Mouse (Mus musculus) brain, embryonic 18.5 days (tissue): ENCODE results near the gene Chil4.
A peak's percentile ranks its signal among the peaks of the same experiment; 100 is the strongest.
"Not testable (repeated sequence)": the region's sequence is repeated elsewhere in the genome, so short reads cannot be mapped to it uniquely, and the experiment has no call there.

ENCODE experiments used
- DNase-seq: peaks from one replicate; pipeline ENCODE4 v3.0.0-alpha.2; 2012; ENCODE audit warnings: low read depth, low spot score

The Chil4 gene

DNA sequence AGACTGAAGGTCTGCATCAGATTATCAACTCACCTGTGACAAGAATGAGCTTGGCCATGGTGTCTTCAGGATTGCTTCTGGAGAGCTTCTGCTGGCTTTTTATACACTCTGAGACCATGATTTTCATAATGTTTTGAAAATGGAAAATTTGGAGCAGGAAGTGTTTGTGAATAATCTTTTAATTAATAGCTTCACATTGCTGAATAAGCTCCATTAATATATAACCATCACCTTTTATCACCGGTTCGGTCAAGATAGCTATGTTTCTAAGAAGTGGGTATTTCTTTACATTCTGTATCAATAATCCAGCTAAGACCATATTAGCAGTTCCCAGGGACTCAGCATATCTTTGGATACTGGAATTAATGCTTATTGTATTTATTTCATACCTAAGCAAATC is at the start of gene Chil4:
Gene Chil4, minus strand, starts transcription at position 101 of the 400 bp plus-strand sequence.
- DNase-seq = no peak

GRCm38 (mm10) chr3:106265854-106266253 is 46.5 kb upstream of the Chil4 start:
- no peak for DNase-seq

DNA sequence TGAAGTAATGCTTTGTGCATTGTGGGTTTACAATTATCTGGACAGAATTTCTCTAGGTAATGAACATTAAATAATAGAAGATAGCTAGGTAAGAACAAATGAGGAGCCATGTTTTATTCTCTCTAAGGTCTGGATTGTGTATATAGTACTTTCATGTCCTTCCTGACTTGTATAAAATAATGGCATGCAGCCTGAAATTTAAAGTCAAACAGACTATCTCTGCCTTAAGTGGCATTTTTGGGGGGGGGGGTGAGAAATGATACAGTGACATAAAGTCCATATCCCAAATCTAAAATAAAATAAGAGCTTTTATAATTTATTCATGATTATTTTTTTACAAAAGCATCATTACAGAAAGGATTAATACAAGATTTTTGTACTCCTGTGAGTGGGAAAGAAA is 45.5 kb upstream of the Chil4 start:
- DNase-seq = no peak

DNA sequence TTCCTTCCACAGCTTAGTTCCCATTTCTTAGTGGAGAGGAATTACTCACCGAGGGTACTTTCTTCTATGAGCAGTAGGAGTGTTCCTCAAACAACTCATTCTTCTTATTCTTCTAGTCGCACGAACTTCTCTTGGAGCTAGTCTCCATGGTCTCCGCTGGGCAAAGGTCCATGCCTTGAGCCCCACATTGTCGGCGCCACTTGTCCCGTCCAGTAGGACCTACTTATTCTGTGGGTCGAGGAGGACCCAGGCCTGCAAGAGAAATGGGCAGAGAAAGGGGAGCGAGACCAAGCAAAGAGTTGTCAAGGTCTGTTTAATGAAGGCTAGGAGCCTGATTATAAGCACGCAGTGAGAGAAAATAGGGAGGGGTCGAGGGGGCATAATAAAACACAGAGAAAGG is 37.8 kb upstream of the Chil4 start:
- DNase-seq = not testable (repeated sequence)

- no peak for DNase-seq
Observed at GRCm38 (mm10) chr3:106252719-106253118, 33.4 kb upstream of the Chil4 start.

DNA sequence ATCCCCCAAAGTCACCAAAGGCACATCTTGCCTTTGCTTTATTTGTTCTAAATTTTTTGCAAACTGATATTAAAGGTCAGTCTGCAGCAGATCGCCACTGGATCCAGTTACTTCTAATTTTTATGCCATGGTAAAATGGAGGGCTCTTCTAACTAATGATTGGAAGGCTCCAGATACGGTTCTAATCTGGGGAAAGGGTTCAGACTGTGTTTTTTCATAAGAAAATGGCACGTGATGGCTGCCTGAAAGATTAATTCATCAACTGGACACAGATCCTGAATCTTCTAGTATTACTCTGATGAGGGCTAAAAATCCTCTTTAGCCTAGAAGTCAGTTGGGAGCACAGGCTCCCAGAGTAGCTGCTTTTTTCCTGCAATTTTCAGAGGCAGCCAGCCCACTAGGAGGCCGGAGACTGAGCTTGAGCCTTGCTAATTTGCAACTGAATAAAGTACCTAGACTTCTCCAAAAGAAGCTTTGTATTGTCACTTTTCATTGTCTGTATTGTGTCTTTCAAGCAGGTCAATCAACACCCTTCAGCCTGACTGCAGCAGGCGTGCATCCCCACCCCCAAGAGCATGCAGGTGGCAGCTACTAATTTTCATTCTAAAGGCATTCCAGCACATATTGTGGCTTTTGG is 31.6 kb upstream of the Chil4 start:
- not testable (repeated sequence) for DNase-seq

GRCm38 (mm10) chr3:106247369-106247768 is 28.1 kb upstream of the Chil4 start:
- DNase-seq = not testable (repeated sequence)

DNA sequence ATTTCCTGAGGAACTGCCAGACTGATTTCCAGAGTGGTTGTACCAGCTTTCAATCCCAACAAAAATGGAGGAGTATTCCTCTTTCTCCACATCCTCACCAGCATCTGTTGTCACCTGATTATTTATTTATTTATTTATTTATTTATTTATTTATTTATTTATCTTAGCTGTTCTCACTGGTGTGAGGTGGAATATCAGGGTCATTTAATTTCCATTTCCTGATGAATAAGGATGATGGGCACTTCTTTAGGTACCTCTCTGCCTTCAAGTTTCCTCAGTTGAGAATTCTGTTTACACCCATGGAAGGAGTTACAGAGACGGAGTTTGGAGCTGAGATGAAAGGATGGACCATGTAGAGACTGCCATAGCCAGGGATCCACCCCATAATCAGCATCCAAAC is 20.9 kb upstream of the Chil4 start:
- not testable (repeated sequence) for DNase-seq

GRCm38 (mm10) chr3:106239196-106239791 is 20.0 kb upstream of the Chil4 start:
- DNase-seq = no peak

DNA sequence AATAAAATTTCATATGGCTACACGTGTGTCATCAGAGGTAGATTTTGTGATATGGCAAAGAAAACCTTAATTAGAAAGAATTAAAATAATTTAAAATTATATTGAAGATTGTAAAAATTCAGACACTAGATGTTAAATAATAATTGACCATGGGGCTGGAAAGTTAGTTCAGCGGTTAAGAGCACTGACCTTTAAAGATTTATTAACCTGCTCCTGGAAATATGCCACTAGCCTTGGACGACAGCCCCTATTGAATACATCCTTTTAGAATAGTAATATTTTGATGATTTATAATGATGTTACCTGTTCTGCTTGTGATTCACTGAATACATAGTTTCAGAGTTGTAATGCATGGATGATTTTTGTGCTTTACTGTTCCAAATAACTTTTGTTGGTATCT is 4.1 kb upstream of the Chil4 start:
- DNase-seq = not testable (repeated sequence)

GRCm38 (mm10) chr3:106221625-106222265 is 2.4 kb upstream of the Chil4 start:
- no peak for DNase-seq

DNA sequence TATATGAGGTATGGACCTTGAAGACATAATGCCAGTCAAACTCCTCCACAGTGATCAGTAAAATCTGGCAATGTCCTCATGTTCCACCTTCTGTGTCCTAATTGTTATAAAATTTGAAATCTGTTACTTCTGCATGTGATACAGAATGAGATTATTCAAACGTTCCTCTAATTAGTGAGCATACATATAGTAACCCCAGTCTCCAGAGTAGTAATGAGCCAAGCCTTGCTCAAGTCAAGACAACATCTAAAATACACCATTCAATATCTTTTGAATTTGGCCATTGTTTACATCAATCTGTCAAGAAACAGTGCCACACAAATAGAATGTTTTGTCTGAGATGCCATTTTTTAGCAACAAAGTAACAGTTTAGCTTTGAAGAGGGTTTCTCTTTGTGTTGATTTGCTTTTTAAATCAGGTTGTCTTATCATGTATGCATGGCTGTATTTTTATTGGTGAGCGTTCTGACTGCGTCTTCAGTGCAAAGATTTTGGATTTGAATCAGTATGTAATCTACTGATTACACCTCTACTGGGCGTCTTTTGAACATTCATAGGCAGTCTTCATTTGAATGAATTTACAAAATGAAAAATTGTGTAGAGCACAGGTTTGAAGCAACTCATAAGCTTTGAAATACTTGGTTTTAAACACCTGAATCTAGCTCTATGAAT is 888 bp downstream of the Chil4 start:
- peak; percentile 8 for DNase-seq

- not testable (repeated sequence) for DNase-seq
Observed at GRCm38 (mm10) chr3:106198030-106198429, 21.3 kb downstream of the Chil4 start.

DNA sequence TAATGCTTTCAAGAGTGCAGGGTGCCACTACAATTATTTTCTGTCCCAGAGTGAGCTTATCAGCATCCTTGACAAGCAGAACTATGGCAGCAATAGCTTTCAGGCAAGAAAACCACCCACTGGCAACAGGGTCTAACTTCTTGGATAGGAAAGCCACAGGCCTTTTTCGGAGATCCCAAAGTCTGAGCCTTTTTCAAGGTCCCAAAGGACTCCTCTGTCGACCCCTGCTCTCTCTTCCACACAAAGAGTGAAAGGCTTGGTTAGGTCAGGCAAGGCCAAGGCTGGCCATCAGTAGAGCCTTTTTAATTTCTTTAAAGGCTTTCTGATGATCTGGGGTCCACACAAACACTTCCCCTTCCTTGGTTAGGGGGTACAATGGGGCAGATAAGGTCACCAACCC is 22.1 kb downstream of the Chil4 start:
- DNase-seq = not testable (repeated sequence)

- DNase-seq = no peak
Observed at GRCm38 (mm10) chr3:106196276-106196675, 23.0 kb downstream of the Chil4 start.

GRCm38 (mm10) chr3:106195486-106195885 is 23.8 kb downstream of the Chil4 start:
- no peak for DNase-seq

DNA sequence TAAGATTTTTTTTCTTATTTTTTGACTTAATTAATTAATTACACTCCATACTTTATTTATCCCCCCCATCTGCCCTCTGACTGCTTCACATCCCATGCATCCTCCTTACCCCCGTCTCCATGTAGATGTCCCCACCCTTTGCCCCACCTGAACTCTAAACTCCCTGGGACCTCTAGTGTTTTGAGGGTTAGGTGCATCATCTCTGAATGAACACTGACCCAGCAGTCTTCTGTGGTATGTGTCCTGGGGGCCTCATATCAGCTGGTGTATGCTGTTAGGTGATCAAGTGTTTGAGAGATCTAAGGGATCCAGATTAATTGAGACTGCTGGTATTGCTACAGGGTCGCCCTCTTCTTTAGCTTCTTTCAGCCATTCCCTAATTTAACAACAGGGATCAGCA is 31.3 kb downstream of the Chil4 start:
- no peak for DNase-seq

DNA sequence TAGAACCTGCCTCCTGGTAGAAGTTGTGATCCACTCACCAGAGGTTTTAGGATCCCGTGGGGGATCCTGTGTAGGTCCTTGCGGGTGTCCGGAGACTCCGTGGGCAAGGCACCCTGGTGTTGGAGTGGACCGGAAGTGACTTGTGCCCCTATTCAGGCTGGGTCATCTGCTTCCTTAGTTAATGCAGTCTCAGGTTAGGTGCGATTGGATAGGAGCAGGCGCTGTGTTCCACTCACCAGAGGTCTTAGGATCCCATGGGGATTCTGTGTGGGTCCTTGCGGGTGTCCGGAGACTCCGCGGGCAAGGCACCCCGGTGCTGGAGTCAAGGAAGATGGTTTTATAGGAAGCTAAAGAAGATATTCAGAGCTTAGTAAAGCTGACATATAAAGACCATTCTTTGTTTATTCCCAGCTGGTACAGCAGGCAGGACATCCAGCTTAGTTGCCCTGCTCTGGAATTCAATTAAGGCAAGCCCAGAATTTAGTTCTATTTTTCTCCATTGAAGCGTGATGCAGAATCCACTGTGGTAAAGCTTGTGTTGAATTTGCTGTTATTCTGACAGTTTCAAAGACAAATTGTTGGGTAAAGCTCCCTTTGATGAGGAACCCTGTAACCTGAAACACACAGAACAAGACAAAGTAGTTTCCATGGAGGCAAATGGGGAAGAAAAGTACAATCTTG is 41.7 kb downstream of the Chil4 start:
- no peak for DNase-seq

- not testable (repeated sequence) for DNase-seq
Observed at GRCm38 (mm10) chr3:106174971-106175370, 44.3 kb downstream of the Chil4 start.

DNA sequence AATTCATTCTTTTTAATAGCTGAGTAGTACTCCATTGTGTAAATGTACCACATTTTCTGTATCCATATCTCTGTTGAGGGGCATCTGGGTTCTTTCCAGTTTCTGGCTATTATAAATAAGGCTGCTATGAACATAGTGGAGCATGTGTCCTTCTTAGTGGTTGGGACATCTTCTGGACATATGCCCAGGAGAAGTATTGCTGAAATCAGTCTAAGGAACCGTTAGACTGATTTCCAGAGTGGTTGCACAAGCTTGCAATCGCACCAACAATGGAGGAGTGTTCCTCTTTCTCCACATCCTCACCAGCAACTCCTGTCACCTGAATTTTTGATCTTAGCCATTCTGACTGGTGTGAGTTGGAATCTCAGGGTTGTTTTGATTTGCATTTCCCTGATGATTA is 46.8 kb downstream of the Chil4 start:
- not testable (repeated sequence) for DNase-seq

GRCm38 (mm10) chr3:106171135-106171731 is 48.1 kb downstream of the Chil4 start:
- no peak for DNase-seq
